Mouse (Mus musculus): ENCODE results near the gene Myrip. TPM values are rescaled to one million over a fixed set of nuclear protein-coding genes. Genes with fewer than 3 reads are reported as not detected.

Myrip gene
- polyA plus RNA-seq, 1 experiment from 2014 or later = 2.2 TPM

GRCm38 (mm10) chr9:120436854-120437253 lies 135.5 kb downstream of the Myrip start:
- H3K27me3 ChIP-seq (replicated peaks; ENCODE audit: control insufficient read depth, insufficient read depth, low read length) = no peaks in the 10 kb centered on the region
- H3K4me2 ChIP-seq (ENCODE audit: low read length) = no peak overlapping the region
- WGBS = 59% methylated on average over 2 of the region's 2 CpGs
- no peaks in the 10 kb centered on the region for H3K4me1 ChIP-seq (replicated peaks; ENCODE audit: control insufficient read depth, insufficient read depth, low read length)
- no peaks in the 10 kb centered on the region for H3K9me3 ChIP-seq (ENCODE audit: control insufficient read depth, low read length)
- H3K9ac ChIP-seq (ENCODE audit: low read length) = no peak overlapping the region
- H3K4me3 ChIP-seq (ENCODE audit: low read depth, low read length) = no peak overlapping the region
- no peaks in the 10 kb centered on the region for H3K36me3 ChIP-seq (ENCODE audit: control insufficient read depth, insufficient read depth, low read length)
- DNase-seq (ENCODE audit: low spot score) (no peak), ATAC-seq (replicated peaks; ENCODE audit: low FRiP score, low TSS enrichment, low read depth) (no peak)
- H3K27ac ChIP-seq (ENCODE audit: low read depth) = no peak overlapping the region

DNA sequence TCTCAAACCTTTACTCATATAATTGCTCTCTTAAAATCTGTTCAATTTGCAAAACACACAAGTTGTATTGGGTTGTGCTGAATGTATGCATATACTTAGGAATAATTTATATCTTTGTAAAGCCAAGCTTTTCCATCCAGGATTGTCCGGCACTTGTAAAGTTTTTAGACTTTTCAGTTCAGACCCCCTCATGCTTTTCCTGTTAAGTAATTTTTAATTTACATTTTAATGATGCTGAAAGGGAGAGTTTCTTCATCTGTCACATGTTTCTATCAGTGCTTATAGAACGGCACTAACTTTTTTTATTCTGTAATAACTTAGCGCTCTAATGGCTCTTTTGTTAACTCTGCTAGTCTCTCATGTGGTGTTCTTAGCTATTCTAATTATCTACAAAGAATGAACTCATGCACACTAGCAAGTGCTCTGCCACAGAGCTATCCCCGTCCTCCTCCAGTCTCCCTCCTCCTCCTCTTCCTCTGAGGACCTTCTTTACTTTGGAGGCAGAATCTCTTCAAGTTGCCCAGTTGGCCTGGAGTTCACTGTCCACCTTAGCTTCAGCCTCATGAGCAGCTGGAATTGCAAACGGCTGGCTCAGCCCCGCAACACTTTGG lies 136.1 kb downstream of the Myrip start:
- Histone ChIP-seq H3K4me3 (ENCODE audit: low read depth, low read length) (no peak overlapping the region), H3K36me3 (ENCODE audit: control insufficient read depth, insufficient read depth, low read length) (no peaks in the 10 kb centered on the region), H3K4me1 (replicated peaks; ENCODE audit: control insufficient read depth, insufficient read depth, low read length) (no peaks in the 10 kb centered on the region), H3K9me3 (ENCODE audit: control insufficient read depth, low read length) (no peaks in the 10 kb centered on the region), H3K27me3 (replicated peaks; ENCODE audit: control insufficient read depth, insufficient read depth, low read length) (no peaks in the 10 kb centered on the region), H3K4me2 (ENCODE audit: low read length) (no peak overlapping the region), H3K9ac (ENCODE audit: low read length) (no peak overlapping the region), H3K27ac (ENCODE audit: low read depth) (no peak overlapping the region)
- no peak for DNase-seq (ENCODE audit: low spot score)
- 85% methylated on average over 6 of the region's 6 CpGs for WGBS
- ATAC-seq (replicated peaks; ENCODE audit: low FRiP score, low TSS enrichment, low read depth) = no peak

DNA sequence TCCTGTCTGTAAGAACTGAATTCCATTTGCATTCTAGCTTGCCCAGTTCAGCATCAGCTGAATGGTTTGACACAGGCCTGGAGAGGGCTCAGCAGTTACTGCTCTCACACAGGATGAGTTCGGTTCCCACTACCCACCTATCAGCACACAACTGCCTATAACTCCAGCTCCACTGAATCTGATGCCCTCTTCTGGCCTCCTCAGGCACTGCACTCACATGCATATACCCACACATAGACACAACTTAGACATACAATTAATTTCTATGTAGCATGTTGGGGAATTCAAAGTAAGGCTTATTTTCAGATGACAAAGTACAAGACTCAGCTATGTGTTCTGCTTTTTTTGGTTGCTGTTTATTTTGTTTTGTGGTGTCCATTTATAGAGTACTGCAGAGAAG lies 137.0 kb downstream of the Myrip start:
- H3K4me1 ChIP-seq (replicated peaks; ENCODE audit: control insufficient read depth, insufficient read depth, low read length) = no peaks in the 10 kb centered on the region
- no peaks in the 10 kb centered on the region for H3K9me3 ChIP-seq (ENCODE audit: control insufficient read depth, low read length)
- H3K9ac ChIP-seq (ENCODE audit: low read length) = no peak overlapping the region
- DNase-seq (ENCODE audit: low spot score) = no peak
- 95% methylated on average over 1 of the region's 1 CpGs for WGBS
- H3K36me3 ChIP-seq (ENCODE audit: control insufficient read depth, insufficient read depth, low read length) = no peaks in the 10 kb centered on the region
- no peak overlapping the region for H3K27ac ChIP-seq (ENCODE audit: low read depth)
- H3K4me2 ChIP-seq (ENCODE audit: low read length) = no peak overlapping the region
- no peak overlapping the region for H3K4me3 ChIP-seq (ENCODE audit: low read depth, low read length)
- H3K27me3 ChIP-seq (replicated peaks; ENCODE audit: control insufficient read depth, insufficient read depth, low read length) = no peaks in the 10 kb centered on the region
- no peak for ATAC-seq (replicated peaks; ENCODE audit: low FRiP score, low TSS enrichment, low read depth)

- Histone ChIP-seq H3K36me3 (ENCODE audit: control insufficient read depth, insufficient read depth, low read length) (no peaks in the 10 kb centered on the region), H3K27ac (ENCODE audit: low read depth) (no peak overlapping the region), H3K4me3 (ENCODE audit: low read depth, low read length) (no peak overlapping the region), H3K27me3 (replicated peaks; ENCODE audit: control insufficient read depth, insufficient read depth, low read length) (no peaks in the 10 kb centered on the region), H3K9me3 (ENCODE audit: control insufficient read depth, low read length) (no peaks in the 10 kb centered on the region), H3K4me1 (replicated peaks; ENCODE audit: control insufficient read depth, insufficient read depth, low read length) (no peaks in the 10 kb centered on the region), H3K9ac (ENCODE audit: low read length) (no peak overlapping the region), H3K4me2 (ENCODE audit: low read length) (no peak overlapping the region)
- 74% methylated on average over 1 of the region's 1 CpGs for WGBS
- no peak for DNase-seq (ENCODE audit: low spot score)
- ATAC-seq (replicated peaks; ENCODE audit: low FRiP score, low TSS enrichment, low read depth) = no peak
Measured at GRCm38 (mm10) chr9:120438781-120439180, 137.5 kb downstream of the Myrip start.

- no peaks in the 10 kb centered on the region for H3K36me3 ChIP-seq (ENCODE audit: control insufficient read depth, insufficient read depth, low read length)
- H3K4me3 ChIP-seq (ENCODE audit: low read depth, low read length) = no peak overlapping the region
- H3K9me3 ChIP-seq (ENCODE audit: control insufficient read depth, low read length) = no peaks in the 10 kb centered on the region
- no peak overlapping the region for H3K27ac ChIP-seq (ENCODE audit: low read depth)
- H3K4me2 ChIP-seq (ENCODE audit: low read length) = no peak overlapping the region
- WGBS = 78% methylated on average over 9 of the region's 9 CpGs
- H3K9ac ChIP-seq (ENCODE audit: low read length) = no peak overlapping the region
- DNase-seq (ENCODE audit: low spot score) = no peak
- ATAC-seq (replicated peaks; ENCODE audit: low FRiP score, low TSS enrichment, low read depth) = no peak
- H3K4me1 ChIP-seq (replicated peaks; ENCODE audit: control insufficient read depth, insufficient read depth, low read length) = no peaks in the 10 kb centered on the region
- no peaks in the 10 kb centered on the region for H3K27me3 ChIP-seq (replicated peaks; ENCODE audit: control insufficient read depth, insufficient read depth, low read length)
Measured at GRCm38 (mm10) chr9:120444642-120445041, 143.3 kb downstream of the Myrip start.

- H3K4me3 ChIP-seq (ENCODE audit: low read depth, low read length) = no peak overlapping the region
- H3K4me2 ChIP-seq (ENCODE audit: low read length) = no peak overlapping the region
- H3K9me3 ChIP-seq (ENCODE audit: control insufficient read depth, low read length) = no peaks in the 10 kb centered on the region
- H3K27ac ChIP-seq (ENCODE audit: low read depth) = no peak overlapping the region
- no peak for DNase-seq (ENCODE audit: low spot score)
- WGBS = 84% methylated on average over 6 of the region's 6 CpGs
- no peaks in the 10 kb centered on the region for H3K27me3 ChIP-seq (replicated peaks; ENCODE audit: control insufficient read depth, insufficient read depth, low read length)
- no peak for ATAC-seq (replicated peaks; ENCODE audit: low FRiP score, low TSS enrichment, low read depth)
- no peaks in the 10 kb centered on the region for H3K4me1 ChIP-seq (replicated peaks; ENCODE audit: control insufficient read depth, insufficient read depth, low read length)
- H3K9ac ChIP-seq (ENCODE audit: low read length) = no peak overlapping the region
- H3K36me3 ChIP-seq (ENCODE audit: control insufficient read depth, insufficient read depth, low read length) = no peaks in the 10 kb centered on the region
Measured at GRCm38 (mm10) chr9:120449696-120450329, 148.5 kb downstream of the Myrip start.

DNA sequence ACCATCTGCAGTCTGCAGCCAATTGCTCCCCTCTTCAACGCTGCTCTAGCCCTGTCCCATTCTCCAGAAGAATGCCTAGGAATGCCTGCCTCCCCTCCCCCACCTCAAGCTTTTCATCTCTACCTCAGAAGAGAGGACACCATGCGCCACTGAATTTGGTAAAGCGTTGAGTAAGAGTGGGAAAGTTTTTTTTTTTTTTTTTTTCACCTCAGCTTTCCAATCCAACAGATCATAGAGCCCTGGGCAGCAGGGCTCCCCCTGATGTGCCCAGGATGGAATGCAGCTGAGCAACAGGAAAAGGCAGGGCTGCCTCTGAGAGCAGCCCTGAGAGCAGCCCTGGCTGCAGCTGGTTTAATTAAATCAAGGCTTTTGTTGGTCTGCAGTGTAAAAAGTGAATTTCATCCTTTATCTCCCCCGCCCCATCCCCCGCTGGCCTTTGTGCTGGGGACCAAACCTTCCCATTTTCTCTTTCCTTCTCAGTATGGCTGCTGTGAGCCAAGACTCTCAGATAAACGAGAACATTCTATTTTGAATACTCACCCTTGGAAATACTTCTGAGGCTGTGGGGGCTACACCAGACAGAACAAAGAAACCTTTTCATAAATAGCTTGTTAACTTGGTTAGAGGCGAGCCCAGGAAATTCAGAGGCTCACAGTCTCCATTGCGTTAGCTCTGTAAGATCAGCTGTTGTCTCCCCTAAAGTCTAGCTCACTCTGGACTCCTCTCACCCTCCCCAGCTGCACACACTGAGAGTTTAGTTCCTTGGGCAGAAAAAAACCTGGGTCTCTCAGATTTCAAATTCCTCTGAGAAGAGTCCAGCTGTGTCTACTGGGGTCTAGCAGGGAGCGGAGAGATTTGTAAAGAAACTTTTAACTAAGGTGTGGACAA lies 154.7 kb downstream of the Myrip start:
- no peak overlapping the region for H3K9ac ChIP-seq (ENCODE audit: low read length)
- H3K36me3 ChIP-seq (ENCODE audit: control insufficient read depth, insufficient read depth, low read length) = no peaks in the 10 kb centered on the region
- peak overlapping the region; percentile 58 for H3K27ac ChIP-seq (ENCODE audit: low read depth)
- DNase-seq (ENCODE audit: low spot score) (peak; percentile 59), ATAC-seq (replicated peaks; ENCODE audit: low FRiP score, low TSS enrichment, low read depth) (peak; percentile 71; the same call in 1 of the 2 replicates)
- WGBS = 44% methylated on average over 9 of the region's 9 CpGs
- no peaks in the 10 kb centered on the region for H3K4me1 ChIP-seq (replicated peaks; ENCODE audit: control insufficient read depth, insufficient read depth, low read length)
- no peak overlapping the region for H3K4me3 ChIP-seq (ENCODE audit: low read depth, low read length)
- no peak overlapping the region for H3K4me2 ChIP-seq (ENCODE audit: low read length)
- H3K9me3 ChIP-seq (ENCODE audit: control insufficient read depth, low read length) = no peaks in the 10 kb centered on the region
- no peaks in the 10 kb centered on the region for H3K27me3 ChIP-seq (replicated peaks; ENCODE audit: control insufficient read depth, insufficient read depth, low read length)

DNA sequence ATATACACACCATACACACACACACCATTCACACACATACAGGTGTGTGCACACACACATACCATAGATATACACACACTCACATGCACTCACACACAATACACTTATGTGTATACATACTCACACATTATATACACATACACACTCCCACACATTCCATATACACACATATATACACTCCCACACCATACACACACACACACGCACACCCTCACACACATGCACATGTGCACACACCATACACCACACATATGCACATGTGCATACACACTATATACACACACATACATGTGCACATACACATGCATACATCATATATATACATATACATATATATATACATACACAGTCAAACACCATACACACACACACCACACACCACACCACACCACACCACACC lies 169.1 kb downstream of the Myrip start:
- no peak for DNase-seq (ENCODE audit: low spot score)
- H3K4me3 ChIP-seq (ENCODE audit: low read depth, low read length) = no peak overlapping the region
- H3K36me3 ChIP-seq (ENCODE audit: control insufficient read depth, insufficient read depth, low read length) = no peaks in the 10 kb centered on the region
- no peaks in the 10 kb centered on the region for H3K4me1 ChIP-seq (replicated peaks; ENCODE audit: control insufficient read depth, insufficient read depth, low read length)
- H3K4me2 ChIP-seq (ENCODE audit: low read length) = no peak overlapping the region
- H3K9me3 ChIP-seq (ENCODE audit: control insufficient read depth, low read length) = no peaks in the 10 kb centered on the region
- no peaks in the 10 kb centered on the region for H3K27me3 ChIP-seq (replicated peaks; ENCODE audit: control insufficient read depth, insufficient read depth, low read length)
- no peak overlapping the region for H3K27ac ChIP-seq (ENCODE audit: low read depth)
- ATAC-seq (replicated peaks; ENCODE audit: low FRiP score, low TSS enrichment, low read depth) = no peak
- 91% methylated on average over 1 of the region's 1 CpGs for WGBS
- H3K9ac ChIP-seq (ENCODE audit: low read length) = no peak overlapping the region
